Mouse (Mus musculus): ENCODE measurements around the gene Psenen.

Gene Psenen

GRCm38 (mm10) chr7:30515003-30515760, 48.2 kb downstream of the Psenen start:
- no peak for DNase-seq (ENCODE audit: low spot score)

Data from ovary, adult 18-20 months (tissue).